Mouse (Mus musculus): ENCODE data around the gene Srsy.
"Not testable (repeated sequence)": the region's sequence is repeated elsewhere in the genome, so short reads cannot be mapped to it uniquely, and the experiment has no call there.

Srsy gene

GRCm38 (mm10) chrY:17937230-17937629 is at the start of gene Srsy:
TSS of gene Srsy (minus strand) at chrY:17937330.
- DNase-seq (ENCODE audit: low spot score): not testable (repeated sequence)

All from ovary, postnatal 14 days (tissue).